Mouse (Mus musculus): ENCODE measurements around the gene Ndufaf3.
A peak's percentile ranks its signal among the peaks of the same experiment; 100 is the strongest.

Ndufaf3 gene

DNA sequence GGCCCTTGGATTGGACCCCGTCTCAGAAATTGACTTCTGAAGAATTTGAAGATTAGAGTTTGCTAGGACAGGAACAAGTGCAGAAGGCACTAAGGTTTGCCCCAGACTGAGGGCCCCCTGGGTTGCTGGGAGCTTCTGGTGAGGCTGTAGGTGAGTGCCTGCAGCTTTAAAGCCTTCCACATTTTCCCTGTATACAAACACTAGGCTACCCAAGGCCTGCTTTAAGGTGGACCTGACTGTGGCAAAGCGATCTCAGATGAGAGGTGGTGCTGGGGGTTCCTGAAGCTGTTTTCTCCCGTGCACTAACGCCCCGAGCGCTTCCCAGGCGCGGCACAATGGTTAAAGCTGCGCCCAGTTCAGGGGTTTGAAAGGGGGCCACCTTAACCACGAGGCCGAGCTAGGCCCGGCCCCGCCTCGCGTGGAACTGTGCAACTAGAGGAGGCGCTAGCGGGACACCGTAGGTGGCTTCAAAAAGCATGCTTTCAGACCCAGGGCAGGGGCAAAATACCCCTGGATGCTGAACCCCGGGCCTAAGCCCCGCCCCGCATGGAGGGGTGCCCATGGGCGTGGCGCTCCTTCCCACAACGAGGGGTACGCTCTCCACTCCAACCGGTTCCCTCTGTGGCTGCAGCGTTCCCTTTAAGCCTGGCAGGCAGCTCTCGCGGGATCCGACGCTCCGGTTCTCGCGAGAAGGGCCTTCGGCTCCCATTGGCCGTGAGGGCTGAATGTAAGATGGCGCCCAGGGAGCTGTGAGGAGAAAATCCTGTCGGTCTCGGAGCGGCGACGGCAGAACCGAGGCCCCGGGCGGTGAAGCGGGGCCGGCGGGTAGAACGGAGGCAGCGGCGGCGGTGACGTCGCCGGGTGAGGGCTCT lies 50.6 kb downstream of the Ndufaf3 start, which contains the start of gene Qrich1:
Qrich1 (plus strand) TSS at position 427 of the 872 bp plus-strand sequence.
- peak; percentile 96 for DNase-seq
